Mouse (Mus musculus) stomach, postnatal 0 days (tissue): ENCODE measurements at regions not wholly inside any gene's neighbourhood (a gene's known extent, or its start where the extent isn't known, plus 50 kb on each side); places are given as distances from the start of the nearest gene placed in this dataset.

Experiments used
- CTCF ChIP-seq: IDR thresholded peaks from 2 replicates; pipeline ENCODE4 v1.5.1; 2016; ENCODE audit warnings: antibody characterized with exemption, low read depth, mild to moderate bottlenecking, moderate library complexity
- EP300 ChIP-seq: optimal IDR thresholded peaks from 2 replicates; pipeline ENCODE3; 2016; ENCODE audit warnings: antibody characterized with exemption

DNA sequence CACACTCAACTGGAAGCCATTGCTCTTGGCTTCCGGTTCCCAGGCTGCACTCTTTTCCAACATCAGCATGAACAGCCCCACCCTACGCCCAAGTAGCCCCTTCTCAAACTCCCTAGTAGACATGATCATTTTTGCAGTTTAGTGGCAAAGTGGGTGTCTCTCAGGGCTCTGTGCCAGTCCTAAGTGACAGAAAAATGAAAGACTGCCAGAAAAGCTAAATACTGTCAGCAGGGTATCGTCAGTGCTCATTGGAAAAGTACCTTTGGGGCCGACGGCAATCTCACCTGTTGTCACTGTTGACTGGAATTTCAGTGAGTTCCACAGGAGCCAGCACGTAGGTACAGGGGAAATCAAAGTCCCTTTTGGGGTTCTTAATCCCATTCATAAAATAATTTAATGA lies 211.0 kb downstream of the Gm10260 start:
- TF ChIP-seq CTCF (no peak), EP300 (no peak)
